Mouse (Mus musculus) lung, postnatal 0 days (tissue): ENCODE measurements at regions not wholly inside any gene's neighbourhood (a gene's known extent, or its start where the extent isn't known, plus 50 kb on each side); places are given as distances from the start of the nearest gene placed in this dataset.

Experiments
- ATAC-seq: fragments of 200-750 bp; cut with Nextera tagmentation; 2 replicates; pipeline ENCODE4 v1.8.0; 2017; ENCODE audit warnings: moderate library complexity
- DNase-seq: peaks from one replicate; pipeline ENCODE4 v3.0.0-alpha.2; 2016; ENCODE audit warnings: low spot score
- H3K27ac ChIP-seq: fragments of 300-500 bp; sonication (generic); 2 replicates; pipeline ENCODE4 v1.5.1; 2014; ENCODE audit warnings: antibody characterized with exemption, mild to moderate bottlenecking, low read length, mixed read lengths
- H3K27me3 ChIP-seq: fragments of 300-500 bp; sonication (generic); replicated peaks from 2 replicates; pipeline ENCODE4 v1.6.1; 2014; ENCODE audit warnings: low read length, mixed read lengths; ENCODE audit not compliant: insufficient read depth
- H3K36me3 ChIP-seq: fragments of 300-500 bp; sonication (generic); 2 replicates; pipeline ENCODE4 v1.6.1; 2014; ENCODE audit warnings: low read length, mixed read lengths; ENCODE audit not compliant: insufficient read depth
- H3K4me1 ChIP-seq: fragments of 300-500 bp; sonication (generic); 2 replicates; pipeline ENCODE4 v1.6.1; 2014; ENCODE audit warnings: antibody characterized with exemption, low read depth, low read length, mixed read lengths; ENCODE audit not compliant: insufficient read depth
- H3K4me2 ChIP-seq: fragments of 300-500 bp; sonication (generic); replicated peaks from 2 replicates; pipeline ENCODE4 v1.6.1; 2014; ENCODE audit warnings: low read depth, mild to moderate bottlenecking, low read length, moderate library complexity, mixed read lengths
- H3K4me3 ChIP-seq: fragments of 300-500 bp; sonication (generic); 2 replicates; pipeline ENCODE4 v1.5.1; 2014; ENCODE audit warnings: low read depth, low read length
- H3K9ac ChIP-seq: fragments of 300-500 bp; sonication (generic); replicated peaks from 2 replicates; pipeline ENCODE4 v1.6.1; 2014; ENCODE audit warnings: low read depth, mild to moderate bottlenecking
- H3K9me3 ChIP-seq: fragments of 300-500 bp; sonication (generic); 2 replicates; pipeline ENCODE4 v1.6.1; 2016; ENCODE audit warnings: low read length, mixed read lengths
- CTCF ChIP-seq: IDR thresholded peaks from 2 replicates; pipeline ENCODE4 v1.5.1; 2016; ENCODE audit warnings: antibody characterized with exemption, mild to moderate bottlenecking
- EP300 ChIP-seq: IDR thresholded peaks from 2 replicates; pipeline ENCODE4 v1.6.1; 2016; ENCODE audit warnings: antibody characterized with exemption, mild to moderate bottlenecking, control low read depth
- WGBS: fragments of 180-500 bp; shearing (Covaris S2); extraction: QIAGEN DNeasy Blood & Tissue Kit; methylation state at CpG from one replicate; pipeline ENCODE4 v1.1.7; 2014; 5-methylcytosine and 5-hydroxymethylcytosine counted together

- Histone ChIP-seq H3K4me1 (no peaks in the 10 kb centered on the region), H3K27me3 (no peaks in the 10 kb centered on the region), H3K4me3 (no peak overlapping the region), H3K9ac (no peak overlapping the region), H3K36me3 (no peaks in the 10 kb centered on the region), H3K9me3 (no peaks in the 10 kb centered on the region), H3K27ac (no peak overlapping the region), H3K4me2 (no peak overlapping the region)
- DNase-seq (no peak), ATAC-seq (no peak)
- WGBS, result 15% methylated on average over 5 of the region's 5 CpGs
- no peak for TF ChIP-seq EP300
- no peak for TF ChIP-seq CTCF
Measured at GRCm38 (mm10) chr17:61960837-61961236, 920.3 kb downstream of the Efna5 start.

DNA sequence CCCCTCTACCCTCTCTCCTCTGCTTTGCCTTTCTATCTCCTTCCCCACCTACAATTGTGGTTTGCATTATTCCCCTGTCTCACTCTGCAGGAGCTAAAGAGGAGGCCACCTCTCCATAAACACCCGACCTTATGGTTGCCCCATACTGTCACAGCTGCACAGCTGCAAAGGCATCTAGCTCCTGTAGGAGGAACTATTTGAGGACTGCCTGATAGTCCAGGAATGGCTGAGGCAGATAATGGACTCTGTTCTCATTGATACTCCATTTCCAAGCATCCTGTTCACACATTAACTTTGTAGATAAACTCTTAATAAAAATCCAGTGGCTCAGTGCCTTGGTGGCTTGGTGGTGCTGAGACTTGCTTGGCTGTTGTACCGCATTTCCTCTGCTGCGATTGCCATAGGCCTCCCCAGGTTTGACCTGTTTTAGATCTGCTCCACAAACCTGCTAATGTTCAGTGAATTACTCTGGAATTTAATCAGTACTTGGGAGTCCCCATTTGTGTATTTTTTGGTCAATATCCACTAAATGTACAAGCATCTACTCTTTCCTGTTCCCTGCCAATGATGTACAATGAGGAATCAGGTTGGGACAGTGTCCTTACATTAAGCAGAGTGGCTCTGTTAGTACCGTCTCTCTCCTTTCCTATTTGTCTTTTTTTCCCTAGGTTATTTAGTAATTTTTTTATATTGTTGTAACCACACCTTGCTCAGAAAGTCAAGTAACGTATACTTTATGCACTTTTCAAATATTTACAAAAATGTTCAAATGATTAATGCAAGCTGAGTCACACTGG is 920.9 kb downstream of the Efna5 start:
- no peak overlapping the region for H3K27ac ChIP-seq
- no peaks in the 10 kb centered on the region for H3K4me1 ChIP-seq
- no peak overlapping the region for H3K4me3 ChIP-seq
- H3K36me3 ChIP-seq, result no peaks in the 10 kb centered on the region
- H3K9me3 ChIP-seq, result no peaks in the 10 kb centered on the region
- no peak for TF ChIP-seq EP300
- no peak for TF ChIP-seq CTCF
- ATAC-seq (no peak), DNase-seq (no peak)
- WGBS, result 49% methylated on average over 5 of the region's 5 CpGs
- H3K4me2 ChIP-seq, result no peak overlapping the region
- no peak overlapping the region for H3K9ac ChIP-seq
- H3K27me3 ChIP-seq, result no peaks in the 10 kb centered on the region

GRCm38 (mm10) chr17:61917766-61918165 is 963.4 kb downstream of the Efna5 start:
- Histone ChIP-seq H3K36me3 (no peaks in the 10 kb centered on the region), H3K27ac (no peak overlapping the region), H3K9me3 (no peaks in the 10 kb centered on the region), H3K9ac (no peak overlapping the region), H3K4me1 (no peaks in the 10 kb centered on the region), H3K4me3 (no peak overlapping the region), H3K4me2 (no peak overlapping the region), H3K27me3 (no peaks in the 10 kb centered on the region)
- TF ChIP-seq CTCF (no peak), EP300 (no peak)
- no peak for ATAC-seq
- DNase-seq, result no peak

- Histone ChIP-seq H3K4me2 (no peak overlapping the region), H3K36me3 (no peaks in the 10 kb centered on the region), H3K27me3 (no peaks in the 10 kb centered on the region), H3K9ac (no peak overlapping the region), H3K4me1 (no peaks in the 10 kb centered on the region), H3K9me3 (no peaks in the 10 kb centered on the region), H3K4me3 (no peak overlapping the region), H3K27ac (no peak overlapping the region)
- ATAC-seq (no peak), DNase-seq (no peak)
- no peak for TF ChIP-seq EP300
- TF ChIP-seq CTCF, result no peak
- 87% methylated on average over 19 of the region's 19 CpGs for WGBS
Measured at GRCm38 (mm10) chr17:61902898-61903297, 978.2 kb downstream of the Efna5 start.

- TF ChIP-seq EP300 (no peak), CTCF (no peak)
- Histone ChIP-seq H3K9ac (no peak overlapping the region), H3K27me3 (no peaks in the 10 kb centered on the region), H3K36me3 (no peaks in the 10 kb centered on the region), H3K4me2 (no peak overlapping the region), H3K9me3 (no peaks in the 10 kb centered on the region), H3K4me3 (no peak overlapping the region), H3K4me1 (no peaks in the 10 kb centered on the region), H3K27ac (no peak overlapping the region)
- DNase-seq (no peak), ATAC-seq (no peak)
- WGBS, result 74% methylated on average over 4 of the region's 4 CpGs
Measured at GRCm38 (mm10) chr17:61890631-61891030, 990.5 kb downstream of the Efna5 start.

DNA sequence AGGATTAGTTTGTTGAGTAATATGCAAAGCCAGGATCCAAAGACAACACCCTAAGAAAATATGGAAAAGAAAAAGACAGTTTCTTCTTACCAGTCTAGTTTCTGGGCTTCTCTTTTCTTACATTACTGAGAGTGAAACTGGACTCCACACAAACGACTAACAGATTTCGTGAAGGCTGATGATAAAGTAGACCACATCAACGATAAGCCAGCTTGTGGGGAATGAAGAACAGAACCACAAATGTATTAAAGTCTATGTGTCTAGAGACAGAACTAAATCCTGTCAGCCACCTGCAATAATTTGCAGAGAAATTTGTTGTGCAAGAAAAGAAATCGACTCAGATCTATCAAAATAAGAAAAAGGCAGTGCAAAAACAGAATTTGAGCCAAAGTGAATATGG is 1015.0 kb downstream of the Efna5 start:
- 68% methylated on average over 4 of the region's 4 CpGs for WGBS
- H3K36me3 ChIP-seq, result no peaks in the 10 kb centered on the region
- H3K9ac ChIP-seq, result no peak overlapping the region
- no peak overlapping the region for H3K4me3 ChIP-seq
- TF ChIP-seq CTCF, result no peak
- TF ChIP-seq EP300, result no peak
- DNase-seq, result no peak
- H3K27me3 ChIP-seq, result no peaks in the 10 kb centered on the region
- no peak overlapping the region for H3K27ac ChIP-seq
- H3K4me1 ChIP-seq, result no peaks in the 10 kb centered on the region
- H3K4me2 ChIP-seq, result no peak overlapping the region
- no peak for ATAC-seq
- no peaks in the 10 kb centered on the region for H3K9me3 ChIP-seq
